Mouse (Mus musculus) cerebellum, adult 11 months (tissue): Measurements from ENCODE around the gene Myrf.
A peak's percentile ranks its signal among the peaks of the same experiment; 100 is the strongest.

Experiments
- DNase-seq: peaks from one replicate; pipeline ENCODE4 v3.0.0; 2022

The Myrf gene

DNA sequence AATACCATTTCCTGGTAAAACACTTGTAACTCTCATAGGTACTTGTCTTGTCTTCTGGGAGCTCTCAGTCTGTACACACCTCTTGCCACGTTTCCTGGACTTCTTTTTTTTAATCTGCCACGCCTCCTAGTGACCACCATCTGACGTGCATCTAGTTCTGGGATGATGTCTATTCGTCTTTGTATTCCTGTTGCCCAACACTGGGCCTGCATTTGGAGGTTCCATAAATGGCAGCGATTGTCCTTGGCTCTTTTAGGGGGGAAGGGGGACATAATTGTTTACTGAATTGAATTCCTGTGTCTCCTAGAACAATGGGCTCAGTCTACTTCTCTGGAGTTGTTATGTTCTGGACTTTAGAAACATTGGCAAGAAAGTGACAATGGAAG is 35.9 kb downstream of the Myrf start:
- no peak for DNase-seq

DNA sequence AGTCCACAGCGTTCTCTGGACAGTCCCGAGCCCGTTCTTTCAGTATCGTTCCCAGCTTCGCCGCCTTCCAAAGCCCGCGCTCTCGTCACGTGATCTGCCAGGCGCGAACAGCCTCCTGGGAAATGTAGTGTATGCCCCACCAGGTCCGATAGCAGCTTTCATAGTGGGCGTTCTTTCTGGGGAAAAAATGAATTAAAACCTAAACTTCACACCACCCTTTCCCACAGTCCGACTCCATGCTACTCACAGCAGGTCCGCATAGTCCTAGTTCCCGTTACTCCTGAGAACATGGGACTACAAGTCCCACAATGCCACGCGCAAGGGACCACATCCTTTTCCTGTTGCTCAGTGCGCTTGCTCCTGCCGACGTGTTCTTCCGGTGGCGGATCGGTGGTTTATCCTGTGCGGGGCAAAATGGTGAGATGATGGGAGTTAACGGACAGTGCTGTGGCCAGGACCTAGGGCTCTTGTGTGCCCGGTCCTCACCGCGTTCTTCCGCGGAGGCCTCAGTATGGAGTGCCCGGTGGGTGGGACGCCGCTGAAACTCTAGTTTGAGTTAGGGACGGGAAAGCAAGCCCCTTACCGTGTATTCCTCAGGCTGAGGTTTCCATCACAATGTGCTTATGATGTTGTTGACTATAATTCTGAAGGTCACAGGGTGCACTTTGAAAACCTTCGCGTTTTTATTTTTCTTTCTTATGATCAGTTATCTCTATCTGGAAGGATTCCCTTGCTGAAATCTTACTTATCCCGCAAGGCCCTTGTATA is 36.5 kb downstream of the Myrf start, which contains the start of the genes Tmem258 and Fen1:
Tmem258 (plus strand) TSS at position 167 of the 768 bp plus-strand sequence.
Fen1 (minus strand) TSS at position 322 of the 768 bp plus-strand sequence.
- DNase-seq, result peak; percentile 91

DNA sequence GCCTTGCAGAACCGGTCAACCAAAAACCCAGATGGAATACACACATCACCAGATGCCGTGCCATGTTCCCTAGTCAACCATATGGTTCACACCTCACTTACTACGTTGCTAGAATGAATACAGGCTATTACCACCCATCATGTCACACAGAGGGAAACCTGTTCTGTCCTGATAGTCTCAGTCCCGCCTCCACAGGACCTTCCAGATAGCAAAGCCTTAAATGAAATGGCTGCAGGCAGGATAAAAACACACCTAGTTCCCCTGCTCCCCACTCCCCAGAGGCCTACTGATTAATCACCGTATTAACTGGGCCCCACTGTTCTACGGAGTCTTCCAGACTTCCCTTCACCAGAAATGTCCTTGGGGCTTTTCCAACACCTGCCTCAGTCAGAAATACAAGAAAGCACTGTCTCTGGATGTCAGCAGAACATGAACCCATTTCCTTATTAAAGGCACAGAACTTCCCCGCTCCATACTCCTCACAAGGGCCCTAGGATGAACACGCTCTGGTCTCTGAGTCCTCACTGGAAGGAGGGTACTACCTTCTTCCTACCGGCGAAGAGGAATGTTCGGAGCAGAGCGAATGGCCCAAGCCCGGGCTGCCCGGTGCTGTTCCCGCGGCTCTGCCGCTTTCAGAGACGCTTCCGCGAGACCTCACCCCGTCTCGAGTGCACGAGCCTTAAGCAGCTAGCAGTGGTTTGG is 37.3 kb downstream of the Myrf start:
- DNase-seq, result no peak

DNA sequence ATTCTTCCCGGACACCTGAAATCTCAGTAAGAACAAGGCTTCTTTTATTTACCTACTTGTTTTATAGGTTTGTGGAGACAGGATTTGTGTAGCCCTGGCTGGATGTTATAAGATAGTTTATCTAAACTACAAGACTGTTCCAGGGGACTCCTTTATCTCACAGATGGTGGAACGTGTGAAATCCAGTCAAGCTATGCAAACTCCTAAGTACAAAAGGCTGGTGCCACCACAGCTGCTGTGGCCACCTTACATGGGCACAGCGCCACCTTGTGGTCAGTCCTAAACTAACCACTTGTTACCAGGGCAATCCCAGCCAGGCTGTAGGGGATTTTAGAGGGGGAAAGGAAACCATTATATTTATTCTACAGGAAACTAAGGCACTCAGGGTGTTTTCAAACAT is 41.8 kb downstream of the Myrf start:
- peak; percentile 64 for DNase-seq

DNA sequence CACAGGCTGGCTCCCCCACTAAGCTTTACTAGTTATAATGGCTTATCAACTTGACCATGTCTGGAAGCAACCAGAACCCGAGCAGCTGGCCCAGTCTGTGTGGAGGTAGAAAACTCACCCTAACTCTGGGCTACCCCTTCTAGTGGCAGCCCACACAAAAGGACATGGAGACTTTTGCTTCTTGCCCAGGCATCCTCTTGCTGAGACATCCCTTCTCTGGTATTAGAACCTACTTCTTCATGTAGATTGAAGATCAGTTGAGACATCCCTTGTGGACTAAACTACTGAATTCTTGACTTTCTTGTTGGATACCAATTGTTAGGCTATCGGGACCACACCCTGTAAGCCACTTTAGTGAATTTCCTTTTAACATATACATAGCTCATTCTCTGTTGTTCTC is 42.3 kb downstream of the Myrf start:
- DNase-seq, result no peak

DNA sequence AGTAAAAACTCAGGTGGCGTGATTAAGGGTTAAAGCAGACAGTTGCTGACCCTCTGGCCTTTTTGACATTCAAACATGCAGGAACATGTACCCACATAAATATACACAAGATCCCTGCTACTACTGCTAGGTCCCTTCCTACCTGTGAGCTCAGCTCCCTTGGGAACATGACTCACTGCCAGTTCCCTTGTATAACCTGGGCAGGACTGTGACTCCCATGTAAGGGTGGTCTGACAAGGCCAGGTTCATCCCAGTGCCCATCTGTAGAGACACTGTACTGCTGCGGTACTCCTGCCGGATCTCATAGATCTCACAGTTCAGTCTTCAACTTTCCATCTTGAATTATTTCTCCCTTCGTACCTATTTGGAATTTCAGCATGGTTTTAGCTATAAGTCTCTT is 43.4 kb downstream of the Myrf start:
- DNase-seq, result no peak

DNA sequence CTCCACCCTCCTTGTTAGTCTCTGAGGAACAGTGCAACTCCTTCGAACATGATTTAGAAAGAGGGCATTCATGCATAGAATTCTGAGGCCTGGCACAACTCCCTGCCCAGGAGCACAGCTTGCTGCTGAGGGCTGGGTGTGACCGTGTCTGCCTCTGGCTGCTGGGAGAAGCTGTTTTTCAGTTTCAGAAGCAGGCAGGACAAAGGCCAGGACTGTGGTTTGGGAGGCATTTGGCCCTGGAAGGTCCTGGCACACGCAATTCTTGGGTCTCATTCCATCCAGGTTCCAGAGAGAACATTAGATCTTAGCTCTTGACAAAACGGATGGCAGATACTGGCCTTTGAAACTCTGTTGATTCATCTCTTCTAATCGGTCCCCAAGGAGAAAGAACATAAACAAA is 45.3 kb downstream of the Myrf start:
- DNase-seq, result no peak

DNA sequence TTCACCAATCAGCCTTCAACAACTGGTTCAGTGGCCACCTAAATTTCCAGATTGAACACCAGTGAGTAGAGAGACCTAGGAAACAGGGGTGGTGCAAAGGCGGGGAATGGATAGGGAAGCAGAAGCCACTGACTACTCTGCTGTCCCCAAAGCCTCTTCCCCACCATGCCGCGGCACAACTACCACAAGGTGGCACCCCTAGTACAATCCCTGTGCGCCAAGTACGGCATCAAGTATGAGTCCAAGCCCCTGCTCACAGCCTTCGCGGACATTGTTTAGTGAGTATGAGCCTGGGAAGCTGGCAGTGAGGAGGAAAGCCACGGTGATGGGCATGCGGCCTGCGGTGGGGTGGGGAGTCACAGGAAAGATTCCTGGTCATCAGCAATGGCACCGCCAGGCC is 46.2 kb downstream of the Myrf start:
- no peak for DNase-seq

DNA sequence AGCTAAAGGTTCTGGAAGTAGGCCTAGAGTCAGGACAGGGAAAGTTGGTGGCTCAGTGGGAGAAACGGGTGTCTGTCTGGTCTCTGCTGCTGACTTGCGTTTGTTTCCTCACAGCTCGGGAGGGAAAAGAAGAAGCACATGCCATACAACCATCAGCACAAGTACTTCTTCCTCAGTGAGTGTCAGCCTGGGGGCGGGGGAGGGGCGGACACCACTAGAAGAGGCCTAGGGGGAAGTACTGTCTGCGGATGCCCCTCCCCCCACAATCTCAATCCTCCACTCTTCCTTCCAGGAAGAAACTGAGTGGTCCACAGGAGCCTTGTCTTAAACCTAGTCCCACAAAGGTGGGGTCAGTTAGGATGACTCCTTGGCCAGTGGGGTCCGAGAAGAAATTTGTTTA is 49.2 kb downstream of the Myrf start:
- DNase-seq, result no peak

DNA sequence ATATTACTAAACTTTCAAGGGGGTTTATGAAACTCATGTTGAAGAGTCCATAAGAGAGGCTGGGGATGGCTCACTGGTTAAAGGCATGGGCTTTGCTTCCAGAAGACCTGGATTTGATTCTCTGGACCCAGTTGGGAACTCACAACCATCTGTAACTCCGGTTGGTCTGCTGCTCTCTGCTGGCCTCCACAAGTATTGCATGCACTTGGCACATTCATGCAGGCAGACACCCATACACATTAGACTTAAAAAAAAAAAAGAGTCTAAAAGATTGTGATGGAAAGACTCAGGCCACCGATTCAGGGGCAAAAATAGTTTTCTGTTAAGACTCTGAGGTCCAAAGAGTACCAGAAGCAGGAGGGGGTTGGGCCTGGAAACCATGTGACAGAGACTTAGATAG is 49.8 kb downstream of the Myrf start:
- DNase-seq, result no peak

DNA sequence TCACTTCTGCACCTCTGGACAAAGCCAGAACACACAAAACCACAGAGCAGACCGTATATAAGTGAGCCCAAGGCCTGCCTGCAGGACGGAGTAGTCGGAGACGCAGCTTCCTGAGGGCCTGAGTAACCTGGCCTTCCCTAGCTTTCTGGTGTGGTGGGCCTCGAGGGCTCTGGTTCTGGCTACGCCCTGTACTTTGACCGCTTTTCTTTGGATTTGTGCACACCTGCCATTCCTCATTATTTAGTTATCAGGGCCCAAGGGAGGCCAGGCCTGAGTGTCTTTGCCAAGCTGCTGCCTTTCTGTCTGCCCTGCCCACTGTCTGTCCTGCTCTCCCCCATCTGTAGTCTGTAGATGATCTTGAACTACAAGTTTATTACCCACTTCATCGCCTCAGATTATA is 50.6 kb downstream of the Myrf start:
- no peak for DNase-seq

DNA sequence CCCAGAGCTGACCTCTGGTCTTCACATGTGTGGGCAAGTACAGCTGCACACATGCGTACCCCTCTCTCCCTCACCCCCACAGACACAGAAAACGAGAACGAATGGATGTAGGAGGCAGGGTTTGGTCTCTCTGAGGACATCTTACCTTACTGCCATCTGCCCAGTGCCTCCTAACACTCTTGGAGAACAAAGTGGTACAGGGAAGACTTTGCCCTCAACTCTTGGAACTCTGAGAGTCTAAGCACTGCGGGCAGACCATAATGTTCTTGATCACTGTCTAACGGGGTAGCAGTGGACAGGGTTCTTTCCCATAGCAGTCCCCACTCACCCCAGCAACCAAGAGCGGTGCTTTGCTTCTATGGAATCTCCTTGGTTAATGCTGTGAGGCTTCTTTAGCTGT is 51.5 kb downstream of the Myrf start:
- DNase-seq, result no peak

DNA sequence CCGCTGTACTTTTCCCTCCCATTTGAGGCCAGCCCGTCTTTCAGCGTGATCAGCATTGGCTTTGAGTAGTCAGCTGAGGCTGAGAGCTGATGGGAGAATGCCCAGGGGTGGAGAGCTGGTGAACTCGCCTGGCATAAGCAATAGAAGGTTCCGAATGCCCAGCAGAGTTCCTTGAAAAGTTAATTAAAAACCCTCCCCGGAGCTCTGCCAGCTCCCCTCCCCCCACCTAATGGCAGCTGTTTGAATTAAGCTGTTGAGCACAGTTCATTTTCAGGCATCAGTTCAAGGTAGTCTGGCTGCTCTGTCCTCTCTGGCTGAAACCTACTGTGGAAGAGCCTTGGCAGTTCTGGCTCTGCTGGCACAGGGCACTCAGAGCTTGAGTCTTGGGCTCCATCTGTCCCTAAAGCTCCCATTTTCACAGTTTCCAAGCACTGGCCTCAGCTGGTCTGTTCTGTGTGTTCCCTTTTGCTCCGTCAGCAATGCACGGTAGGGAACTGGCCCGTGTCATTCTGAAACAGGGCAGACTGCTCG is 52.2 kb downstream of the Myrf start:
- peak; percentile 68 for DNase-seq

DNA sequence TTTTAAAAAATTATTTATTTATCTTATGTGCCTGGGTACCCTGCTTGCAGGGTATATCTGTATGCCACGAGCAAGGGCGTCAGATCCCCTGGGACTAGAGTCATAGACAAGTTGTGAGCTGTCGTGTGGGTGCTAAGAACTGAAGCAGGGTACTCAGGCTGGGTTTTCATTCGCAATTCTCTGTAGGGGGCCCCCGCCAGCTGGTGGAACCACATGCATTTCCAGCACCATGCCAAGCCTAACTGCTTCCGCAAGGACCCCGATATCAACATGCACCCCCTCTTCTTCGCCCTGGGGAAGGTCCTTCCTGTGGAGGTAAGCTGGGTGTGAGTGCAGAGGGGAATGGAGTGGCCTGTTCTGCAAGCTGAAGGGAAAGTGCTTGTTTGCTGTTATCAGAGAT is 54.0 kb downstream of the Myrf start:
- DNase-seq, result no peak

DNA sequence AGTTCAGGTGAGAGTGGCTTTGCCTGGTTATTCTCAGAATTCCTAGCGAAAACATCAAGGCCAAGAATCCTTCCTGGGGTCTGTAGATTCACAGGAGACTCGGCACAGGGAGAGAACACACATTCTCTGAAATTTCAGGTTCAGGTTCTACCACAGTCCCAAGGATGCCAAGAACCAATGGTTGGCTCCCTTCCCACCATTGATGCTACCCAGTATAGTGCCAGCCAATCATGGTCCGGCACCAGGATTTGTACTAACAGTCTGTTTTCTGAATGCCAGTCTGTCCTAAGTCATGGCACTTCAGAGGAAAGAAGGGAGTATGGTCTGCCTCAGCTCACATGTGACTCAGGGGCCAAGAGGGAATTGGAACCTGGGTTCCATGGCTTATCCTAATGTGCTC is 54.7 kb downstream of the Myrf start:
- no peak for DNase-seq

DNA sequence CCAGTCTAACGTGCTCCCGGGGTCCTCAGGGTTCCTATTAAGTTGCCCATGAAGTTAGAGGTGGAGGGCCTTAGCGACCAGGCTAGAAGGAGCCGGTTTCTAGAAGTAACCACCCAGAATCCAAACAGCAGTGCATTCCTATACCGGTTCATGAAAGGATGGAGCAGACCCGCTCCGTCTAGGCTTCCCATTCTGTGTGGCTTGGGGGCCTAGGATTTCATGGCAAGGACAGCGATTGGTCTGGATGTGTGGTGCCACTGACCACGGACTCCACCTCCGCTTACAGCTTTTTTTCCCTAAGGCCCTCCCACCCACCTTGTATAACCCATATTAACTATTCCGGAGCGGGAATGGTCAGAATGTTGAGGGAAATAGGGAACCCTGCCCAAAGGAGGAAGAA is 56.5 kb downstream of the Myrf start:
- DNase-seq, result no peak

DNA sequence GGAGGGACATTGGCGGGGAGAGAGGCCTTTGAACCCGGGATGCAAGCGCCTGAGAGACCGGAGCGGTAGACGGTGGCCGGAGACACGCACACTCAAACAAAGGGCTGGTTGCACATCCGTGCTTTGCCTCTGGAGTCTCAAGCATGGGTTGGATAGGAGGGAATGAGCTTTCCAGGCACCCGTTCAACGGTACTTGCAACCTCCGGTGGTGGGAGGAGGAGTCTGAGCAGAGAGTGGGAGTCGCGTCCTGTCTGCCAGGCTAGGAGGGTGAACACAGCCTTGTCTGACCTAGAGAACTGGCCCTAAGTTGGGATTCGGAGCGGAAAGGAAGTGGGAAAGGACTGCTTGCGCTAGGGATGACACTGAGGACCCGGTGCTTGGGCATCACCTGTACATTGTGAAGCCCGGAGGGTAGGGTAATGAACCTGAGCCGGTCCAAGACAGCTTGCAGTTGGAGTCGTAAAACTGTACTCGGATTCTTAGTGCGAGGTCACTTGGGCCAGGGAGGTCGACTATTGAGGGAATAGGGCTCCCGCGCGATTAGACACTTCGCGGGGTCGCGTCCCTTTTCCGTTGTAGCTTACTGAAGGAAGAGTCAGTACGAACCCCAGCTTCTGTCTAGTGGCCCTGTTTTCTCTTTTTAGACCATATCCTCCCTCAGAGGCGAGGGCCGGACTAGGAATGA is 57.1 kb downstream of the Myrf start:
- DNase-seq, result peak; percentile 58

DNA sequence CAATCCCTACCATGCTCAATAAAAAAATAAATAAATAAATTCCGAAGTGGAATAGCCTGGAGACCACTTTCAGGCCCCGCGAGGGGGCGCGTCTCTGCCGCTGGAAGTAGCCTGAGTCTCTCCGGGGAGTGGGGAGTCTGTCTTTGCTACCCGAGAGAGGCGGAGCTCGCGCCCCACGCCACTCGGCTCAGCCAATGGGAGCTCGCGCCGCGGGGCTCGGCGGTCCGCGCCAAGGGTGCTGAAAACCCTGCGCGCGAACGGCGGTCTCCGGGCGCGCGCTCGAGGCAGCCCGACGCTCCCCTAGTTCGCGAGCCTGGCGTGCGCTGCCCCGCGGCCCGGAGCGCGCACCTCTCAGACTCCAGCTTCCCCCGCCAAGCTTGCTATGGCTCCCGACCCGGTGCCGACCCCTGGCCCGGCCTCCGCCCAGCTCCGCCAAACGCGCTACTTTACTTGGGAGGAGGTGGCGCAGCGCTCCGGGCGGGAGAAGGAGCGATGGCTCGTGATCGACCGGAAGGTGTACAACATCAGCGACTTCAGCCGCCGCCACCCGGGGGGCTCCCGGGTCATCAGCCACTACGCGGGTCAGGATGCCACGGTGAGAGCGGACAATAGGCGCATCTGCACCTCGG is 57.8 kb downstream of the Myrf start, which contains the start of gene Fads1:
Fads1 (plus strand) TSS at position 219 of the 629 bp plus-strand sequence.
- DNase-seq, result peak; percentile 91

DNA sequence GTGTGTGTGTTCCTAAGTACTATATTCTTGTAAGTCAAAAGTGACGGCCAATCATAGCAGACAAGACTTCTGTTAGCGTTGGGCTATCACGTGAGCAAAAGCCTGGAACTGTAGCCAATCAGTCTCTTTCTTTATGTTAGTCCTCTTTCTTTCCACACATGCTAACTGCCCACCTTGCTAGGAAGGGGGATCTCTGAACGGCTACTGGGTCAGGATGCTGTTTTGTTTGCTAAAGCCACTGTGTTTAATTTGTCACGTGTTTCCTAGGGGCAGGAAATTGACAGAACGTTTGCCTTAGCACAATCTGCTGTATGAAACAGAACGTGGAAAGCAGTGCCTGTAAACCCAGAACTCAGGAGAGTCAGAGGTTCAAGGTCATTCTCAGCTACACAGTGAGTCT is 58.4 kb downstream of the Myrf start:
- no peak for DNase-seq

DNA sequence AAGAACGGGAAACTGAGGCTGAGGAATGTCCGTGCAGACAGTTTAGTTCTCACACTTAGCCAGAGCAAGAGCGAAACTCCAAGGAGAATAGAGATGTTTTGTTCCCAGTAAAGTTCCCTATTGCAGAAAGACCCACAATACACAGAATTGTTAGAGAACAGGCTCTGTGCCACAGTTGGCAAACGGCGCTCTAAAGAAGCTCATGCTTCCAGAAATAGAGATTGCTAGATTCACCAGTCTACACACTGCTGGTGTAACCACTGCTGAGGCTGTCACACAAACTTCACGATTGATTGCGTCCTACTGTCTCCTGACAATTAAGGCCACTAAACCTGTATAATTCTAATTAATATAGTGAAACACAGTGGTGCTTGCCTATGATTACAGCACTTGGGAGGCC is 59.3 kb downstream of the Myrf start:
- no peak for DNase-seq

DNA sequence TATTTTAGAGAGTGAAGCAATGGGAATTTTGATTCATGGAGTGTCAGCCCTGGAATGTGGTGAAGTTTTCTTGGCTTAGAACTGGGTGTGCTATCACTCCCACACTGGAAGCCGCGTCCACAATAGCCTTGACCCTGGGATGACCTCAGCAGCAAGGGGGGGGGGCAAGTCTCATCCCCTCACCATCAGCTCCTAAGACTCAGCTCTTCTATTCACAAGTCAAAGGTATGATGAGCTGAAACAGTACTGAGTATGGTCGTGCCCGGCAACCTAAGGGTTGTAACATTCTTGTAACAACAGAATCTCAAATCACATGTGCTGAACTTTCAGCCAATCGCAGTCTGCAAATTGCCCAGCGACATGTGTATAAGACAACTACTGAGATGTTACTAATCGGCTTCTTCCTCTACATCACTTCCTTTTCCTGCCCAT is 63.6 kb downstream of the Myrf start:
- no peak for DNase-seq

DNA sequence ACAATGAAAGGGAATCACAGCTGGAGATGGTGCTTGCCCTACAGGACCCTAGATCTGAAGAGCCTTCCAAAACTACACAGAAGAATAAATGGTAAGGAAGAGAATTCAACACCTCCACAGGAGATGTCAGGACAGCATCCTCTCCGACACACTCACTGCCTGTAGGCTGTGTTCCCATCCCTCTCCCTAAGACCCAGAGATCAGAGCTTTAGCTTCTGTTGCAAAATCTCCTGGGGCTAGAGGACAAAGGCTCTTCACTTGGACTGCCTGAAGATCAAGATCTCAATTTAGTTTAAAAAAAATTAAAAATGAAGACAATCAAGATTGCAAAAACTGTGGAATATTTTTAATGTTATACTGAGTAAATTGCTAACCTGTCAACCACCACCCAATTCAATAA is 64.1 kb downstream of the Myrf start:
- no peak for DNase-seq

DNA sequence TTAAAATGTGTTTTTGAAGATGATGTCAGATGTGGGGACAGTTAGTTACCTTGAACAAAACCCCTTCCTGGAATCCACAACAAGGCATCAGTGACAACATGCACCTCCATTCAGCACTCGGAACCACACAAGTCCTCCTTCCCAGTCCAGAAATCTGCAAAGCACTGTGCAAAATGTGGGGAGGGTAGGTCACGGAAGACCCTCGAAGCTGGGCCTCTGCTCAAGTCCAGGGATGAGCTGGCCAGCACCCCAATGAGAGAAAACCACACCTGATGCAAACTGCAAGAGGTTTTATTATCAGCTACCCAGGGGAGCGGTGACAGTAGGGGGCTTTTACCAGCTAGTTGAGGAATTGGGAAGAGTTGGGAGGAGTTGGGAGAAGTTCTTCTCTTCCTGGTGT is 65.6 kb downstream of the Myrf start:
- no peak for DNase-seq
